Mouse (Mus musculus): ENCODE data around the gene Acap2.

- TF ChIP-seq CTCF (IDR thresholded peaks at IDR 0.05; ENCODE audit: control insufficient read depth, insufficient read depth, insufficient read length): no peak
- no peak for TF ChIP-seq MAX (IDR thresholded peaks at IDR 0.05)
- TF ChIP-seq CEBPB (IDR thresholded peaks at IDR 0.05; ENCODE audit: low read depth): no peak
- no peak for TF ChIP-seq USF1 (IDR thresholded peaks at IDR 0.05; ENCODE audit: low read depth)
- no peak for TF ChIP-seq MYOG (IDR thresholded peaks at IDR 0.05; ENCODE audit: control insufficient read depth, extremely low read depth, insufficient read length)
Measured at GRCm38 (mm10) chr16:31235457-31236310, 34.6 kb upstream of the Acap2 start.

All from C2C12 (cell line).